Mouse (Mus musculus): ENCODE results near the gene Maged2. TPM values are rescaled to one million over a fixed set of nuclear protein-coding genes. Genes with fewer than 3 reads are reported as not detected.
"Not testable (repeated sequence)": the region's sequence is repeated elsewhere in the genome, so short reads cannot be mapped to it uniquely, and the experiment has no call there.

Gene Maged2
- 105 TPM for polyA plus RNA-seq (2021)

GRCm38 (mm10) chrX:150814139-150814469 is at the start of gene Maged2:
TSS of gene Maged2 (minus strand) at chrX:150814345.
- DNase-seq (ENCODE audit: low read depth, low spot score) = no peak
- no peak for ATAC-seq
- CTCF ChIA-PET = no interaction called here
- POLR2A ChIA-PET = no interaction called here
- peaks cover 24% of the 10 kb centered on the region for H3K27me3 ChIP-seq
- in situ Hi-C loops (cut with MboI; ENCODE audit: low pct_unique_long_range_greater_than_20kb) = no loop called here
- TF ChIP-seq CTCF (IDR thresholded peaks at IDR 0.05) = no peak

GRCm38 (mm10) chrX:150848230-150848629 is 34.1 kb upstream of the Maged2 start:
- ATAC-seq = no peak
- in situ Hi-C loops (cut with MboI; ENCODE audit: low pct_unique_long_range_greater_than_20kb) = no loop called here
- ChIA-PET CTCF (no interaction called here), POLR2A (no interaction called here)
- peaks cover 24% of the 10 kb centered on the region for H3K27me3 ChIP-seq
- DNase-seq (ENCODE audit: low read depth, low spot score) = no peak
- TF ChIP-seq CTCF (IDR thresholded peaks at IDR 0.05) = no peak

- POLR2A ChIA-PET; ATAC-seq; in situ Hi-C loops (cut with MboI; ENCODE audit: low pct_unique_long_range_greater_than_20kb); DNase-seq (ENCODE audit: low read depth, low spot score); CTCF ChIA-PET: not testable (repeated sequence)
- peaks cover 16% of the 10 kb centered on the region for H3K27me3 ChIP-seq
These were observed 31.5 kb upstream of the Maged2 start for GRCm38 (mm10) chrX:150845480-150846205.

GRCm38 (mm10) chrX:150843257-150843656 is 29.1 kb upstream of the Maged2 start:
- H3K27me3 ChIP-seq = peaks cover 19% of the 10 kb centered on the region
- CTCF ChIA-PET; POLR2A ChIA-PET; in situ Hi-C loops (cut with MboI; ENCODE audit: low pct_unique_long_range_greater_than_20kb); DNase-seq (ENCODE audit: low read depth, low spot score): not testable (repeated sequence)
- peak; percentile 23 for ATAC-seq

GRCm38 (mm10) chrX:150830297-150830696 is 16.2 kb upstream of the Maged2 start:
- H3K27me3 ChIP-seq = peaks cover 50% of the 10 kb centered on the region

GRCm38 (mm10) chrX:150817278-150817677 is 3.1 kb upstream of the Maged2 start:
- ChIA-PET CTCF (no interaction called here), POLR2A (no interaction called here)
- no peak for TF ChIP-seq CTCF (IDR thresholded peaks at IDR 0.05)
- in situ Hi-C loops (cut with MboI; ENCODE audit: low pct_unique_long_range_greater_than_20kb) = no loop called here
- no peak for ATAC-seq
- H3K27me3 ChIP-seq = peaks cover 24% of the 10 kb centered on the region
- DNase-seq (ENCODE audit: low read depth, low spot score) = no peak

More at GRCm38 (mm10) chrX:150830297-150830696, 16.2 kb upstream of the Maged2 start:
- ChIA-PET POLR2A (no interaction called here), CTCF (no interaction called here)
- TF ChIP-seq CTCF (IDR thresholded peaks at IDR 0.05) = no peak
- in situ Hi-C loops (cut with MboI; ENCODE audit: low pct_unique_long_range_greater_than_20kb) = no loop called here
- ATAC-seq = no peak
- no peak for DNase-seq (ENCODE audit: low read depth, low spot score)

GRCm38 (mm10) chrX:150815601-150816000 is 1.5 kb upstream of the Maged2 start:
- TF ChIP-seq CTCF (IDR thresholded peaks at IDR 0.05) = no peak
- POLR2A ChIA-PET = no interaction called here
- in situ Hi-C loops (cut with MboI; ENCODE audit: low pct_unique_long_range_greater_than_20kb) = no loop called here
- DNase-seq (ENCODE audit: low read depth, low spot score) (no peak), ATAC-seq (no peak)
- H3K27me3 ChIP-seq = peaks cover 24% of the 10 kb centered on the region
- CTCF ChIA-PET = no interaction called here

GRCm38 (mm10) chrX:150813464-150814138 is 544 bp downstream of the Maged2 start:
- H3K27me3 ChIP-seq = peaks cover 21% of the 10 kb centered on the region
- in situ Hi-C loops (cut with MboI; ENCODE audit: low pct_unique_long_range_greater_than_20kb) = no loop called here
- TF ChIP-seq CTCF (IDR thresholded peaks at IDR 0.05) = no peak
- CTCF ChIA-PET = no interaction called here
- ATAC-seq (peak; percentile 32), DNase-seq (ENCODE audit: low read depth, low spot score) (no peak)
- POLR2A ChIA-PET = no interaction called here

GRCm38 (mm10) chrX:150812787-150813298 is 1.3 kb downstream of the Maged2 start:
- peak; percentile 81 for ATAC-seq
- in situ Hi-C loops (cut with MboI; ENCODE audit: low pct_unique_long_range_greater_than_20kb) = no loop called here
- peaks cover 21% of the 10 kb centered on the region for H3K27me3 ChIP-seq
- peak; percentile 75 for DNase-seq (ENCODE audit: low read depth, low spot score)
- no peak for TF ChIP-seq CTCF (IDR thresholded peaks at IDR 0.05)
- ChIA-PET POLR2A (interaction anchor here (0.6 kb wide), 1 partner anchor 158 kb away, joined by 3 read pairs; no protein-coding TSS in a partner anchor), CTCF (no interaction called here)

- CTCF ChIA-PET; POLR2A ChIA-PET; DNase-seq (ENCODE audit: low read depth, low spot score); in situ Hi-C loops (cut with MboI; ENCODE audit: low pct_unique_long_range_greater_than_20kb): not testable (repeated sequence)
- peak; percentile 23 for ATAC-seq
- H3K27me3 ChIP-seq = peaks cover 12% of the 10 kb centered on the region
These were observed 13.2 kb downstream of the Maged2 start for GRCm38 (mm10) chrX:150800987-150801386.

GRCm38 (mm10) chrX:150798493-150799177 is 15.5 kb downstream of the Maged2 start:
- ATAC-seq; CTCF ChIA-PET; DNase-seq (ENCODE audit: low read depth, low spot score); POLR2A ChIA-PET; in situ Hi-C loops (cut with MboI; ENCODE audit: low pct_unique_long_range_greater_than_20kb): not testable (repeated sequence)
- H3K27me3 ChIP-seq = peaks cover 20% of the 10 kb centered on the region

Other genes starting within 250 kb of the Maged2 start
- gene Pfkfb1, start 226.1 kb downstream of the Maged2 start, polyA plus RNA-seq (2021) = 4.3 TPM
- gene Apex2, start 224.5 kb downstream of the Maged2 start, polyA plus RNA-seq (2021) = 12.3 TPM
- gene Tro, start 156.8 kb downstream of the Maged2 start, polyA plus RNA-seq (2021) = 0.44 TPM
- gene Gnl3l, start 203.0 kb upstream of the Maged2 start, polyA plus RNA-seq (2021) = 58.7 TPM
- gene Fgd1, start 231.8 kb upstream of the Maged2 start, polyA plus RNA-seq (2021) = 23.7 TPM